Mouse (Mus musculus) small intestine, adult 2 months (tissue): ENCODE data around the gene Ssc4d.

Experiments used
- CTCF ChIP-seq: fragments of 200-500 bp; IDR thresholded peaks from 2 replicates; pipeline ENCODE4 v1.5.1; 2012; ENCODE audit warnings: low read depth, mild to moderate bottlenecking, control low read depth, inconsistent platforms, low read length, moderate library complexity, mixed read lengths; ENCODE audit not compliant: insufficient replicate concordance, insufficient read length; ENCODE audit errors: extremely low read depth
- POLR2A ChIP-seq: fragments of 200-500 bp; IDR thresholded peaks from 2 replicates; pipeline ENCODE4 v1.6.1; 2012; ENCODE audit warnings: low read depth, mild to moderate bottlenecking, control low read depth, inconsistent platforms, low read length, moderate library complexity

GRCm38 (mm10) chr5:135994725-135995687 is 20.7 kb upstream of the Ssc4d start, which contains the start of gene Dtx2:
- TF ChIP-seq POLR2A: peak; percentile 94
- TF ChIP-seq CTCF: no peak
